Mouse (Mus musculus) megakaryocyte, embryonic 14.5 days (primary cell): ENCODE results near the gene Depdc5.

ENCODE experiments used
- FLI1 ChIP-seq: IDR thresholded peaks from 2 replicates; pipeline ENCODE4 v1.6.1; 2012; ENCODE audit warnings: low read length, inconsistent platforms, mixed read lengths
- GATA1 ChIP-seq: IDR thresholded peaks from 3 replicates; pipeline ENCODE4 v1.6.1; 2012; ENCODE audit warnings: mixed read lengths, low read length, inconsistent platforms, borderline replicate concordance

DNA sequence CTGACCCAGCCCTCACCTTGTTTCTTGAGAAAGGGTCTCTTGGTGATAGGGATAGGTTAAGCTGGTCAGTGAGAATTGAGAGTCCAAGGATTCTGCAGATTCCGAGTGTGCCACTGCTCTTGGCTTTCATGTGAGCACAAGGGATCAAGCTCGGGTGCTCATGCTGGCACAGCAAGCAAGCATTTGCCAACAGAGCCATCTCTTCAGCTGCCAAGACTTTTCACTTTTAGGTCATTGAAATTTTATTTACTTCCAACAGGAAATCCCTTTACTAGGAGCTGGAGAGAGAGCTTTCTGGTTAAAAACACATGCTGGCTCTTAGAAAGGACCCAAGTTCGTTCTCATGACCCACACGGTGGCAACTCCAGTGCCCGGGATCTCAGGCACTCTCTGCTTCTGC, 26.5 kb upstream of the Depdc5 start:
- no peak for TF ChIP-seq GATA1
- no peak for TF ChIP-seq FLI1
